Mouse (Mus musculus) liver, adult (tissue): ENCODE measurements around the gene Gm47289.

Experiments
- GATA4 ChIP-seq: IDR thresholded peaks from 2 replicates; pipeline ENCODE4 v1.6.1; 2014; ENCODE audit warnings: mild to moderate bottlenecking, low read length; ENCODE audit not compliant: insufficient replicate concordance

Gm47289 gene

GRCm38 (mm10) chr9:119203617-119204016 lies 44.7 kb downstream of the Gm47289 start:
- no peak for TF ChIP-seq GATA4

- no peak for TF ChIP-seq GATA4
Measured at GRCm38 (mm10) chr9:119205756-119206155, 46.8 kb downstream of the Gm47289 start.

GRCm38 (mm10) chr9:119206666-119207065 lies 47.7 kb downstream of the Gm47289 start:
- no peak for TF ChIP-seq GATA4

GRCm38 (mm10) chr9:119207113-119207512 lies 48.2 kb downstream of the Gm47289 start:
- no peak for TF ChIP-seq GATA4

- TF ChIP-seq GATA4: no peak
Measured at GRCm38 (mm10) chr9:119208998-119209397, 50.0 kb downstream of the Gm47289 start, which contains the start of gene Slc22a13. TSS of gene Slc22a13 (minus strand) at chr9:119209098.
